Comparison of ENCODE assay signal across 9 mouse cellular contexts in the genomic region with DNA sequence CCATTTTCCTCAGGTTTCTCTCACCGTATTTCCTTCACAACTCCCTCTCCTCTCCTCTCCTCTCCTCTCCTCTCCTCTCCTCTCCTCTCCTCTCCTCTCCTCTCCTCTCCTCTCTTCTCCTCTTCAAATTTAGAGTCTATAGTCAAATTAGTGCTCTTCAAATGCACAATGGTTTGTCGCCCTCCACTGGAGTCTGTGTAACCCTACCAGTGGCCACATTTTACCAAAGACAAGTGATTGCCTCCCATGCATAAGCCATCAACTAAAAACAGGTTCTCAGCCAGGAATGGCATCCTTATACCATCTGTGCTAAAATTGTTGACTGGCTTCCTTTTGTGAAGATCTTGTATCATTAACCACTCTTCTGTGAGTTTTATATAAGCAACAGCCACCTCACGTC.
DNase-seq lines count a peak whose midpoint lies in the region; ATAC-seq lines count a peak whose summit lies in the region.
"Had no signal": no experiment of that assay in that cellular context is flagged by ENCODE, and none has a peak within 500 bp of the region (broad histone marks: within the 10 kb centered on the region; RNA-seq: fewer than 3 reads in every experiment).

No protein-coding gene starts in this region.

- H3K36me3 ChIP-seq in neural tube, embryonic 15.5 days = no peaks in the 10 kb centered on the region

- WGBS in neural tube, embryonic 15.5 days = 78% methylated on average over 3 of the region's 3 CpGs

- H3K9ac ChIP-seq in neural tube, embryonic 15.5 days (replicated peaks) = no peak overlapping the region

- H3K4me1 ChIP-seq in neural tube, embryonic 15.5 days = no peaks in the 10 kb centered on the region

- H3K27me3 ChIP-seq in neural tube, embryonic 15.5 days (replicated peaks) = no peaks in the 10 kb centered on the region

- H3K4me3 ChIP-seq in neural tube, embryonic 15.5 days (replicated peaks) = no peak overlapping the region

- no peak for ATAC-seq in neural tube, embryonic 15.5 days (ENCODE audit: low FRiP score)
- ATAC-seq: forebrain, embryonic 14.5 days had no signal

- 0 out of 2 replicates have a peak, but pooled peaks cover 4% of the 10 kb centered on the region for H3K9me3 ChIP-seq in neural tube, embryonic 15.5 days (replicated peaks)

- no peak overlapping the region for H3K4me2 ChIP-seq in neural tube, embryonic 15.5 days

- DNase-seq in frontal cortex, postnatal 36 days (ENCODE audit: low spot score in 2 of 2) = peak; percentile 8 to 28
- DNase-seq in frontal cortex, postnatal 14 days (ENCODE audit: low spot score in 2 of 2) = no peak
- peak; percentile 1 for DNase-seq in left cerebral cortex, adult 11 months (ENCODE audit: low spot score)
- no peak for DNase-seq in left cerebral cortex, adult 8-10 months (ENCODE audit: low spot score in 2 of 2)
- peak; percentile 35 for DNase-seq in brain, adult 2 months (ENCODE audit: low read depth, low spot score)
- DNase-seq in lung, postnatal 25 days (ENCODE audit: low spot score) = peak; percentile 9
- DNase-seq in thymus, postnatal 10 days (ENCODE audit: low spot score in 2 of 2) = no peak

- no peak overlapping the region for H3K27ac ChIP-seq in neural tube, embryonic 15.5 days (replicated peaks)

Comparison
In these comparisons a context has a peak if more than half of its experiments do, and no peak if none do; other contexts are left out.
1. DNase-seq: peak in frontal cortex, postnatal 36 days (2 of 2), left cerebral cortex, adult 11 months (single experiment), brain, adult 2 months (single experiment) and lung, postnatal 25 days (single experiment); none in frontal cortex, postnatal 14 days (0 of 2), left cerebral cortex, adult 8-10 months (0 of 2) and thymus, postnatal 10 days (0 of 2).